Mouse (Mus musculus): ENCODE results near the gene Fosb.

The Fosb gene

GRCm38 (mm10) chr7:19309884-19310641, at the start of gene Fosb:
TSS of gene Fosb (minus strand) at chr7:19310051.
- in situ Hi-C loops (cut with MboI; ENCODE audit: low pct_unique_long_range_greater_than_20kb in 1 of 2, low sequenced_read_pairs in 2 of 2, unreplicated experiment in 1 of 2), result no loop called here

- in situ Hi-C loops (cut with MboI; ENCODE audit: low pct_unique_long_range_greater_than_20kb in 1 of 2, low sequenced_read_pairs in 2 of 2, unreplicated experiment in 1 of 2), result no loop called here
These were observed 49.5 kb upstream of the Fosb start, which contains the start of the genes Cd3eap and Ppp1r13l for GRCm38 (mm10) chr7:19359299-19359891. TSS of gene Cd3eap (minus strand) at chr7:19359483. TSS of gene Ppp1r13l (plus strand) at chr7:19359749.

DNA sequence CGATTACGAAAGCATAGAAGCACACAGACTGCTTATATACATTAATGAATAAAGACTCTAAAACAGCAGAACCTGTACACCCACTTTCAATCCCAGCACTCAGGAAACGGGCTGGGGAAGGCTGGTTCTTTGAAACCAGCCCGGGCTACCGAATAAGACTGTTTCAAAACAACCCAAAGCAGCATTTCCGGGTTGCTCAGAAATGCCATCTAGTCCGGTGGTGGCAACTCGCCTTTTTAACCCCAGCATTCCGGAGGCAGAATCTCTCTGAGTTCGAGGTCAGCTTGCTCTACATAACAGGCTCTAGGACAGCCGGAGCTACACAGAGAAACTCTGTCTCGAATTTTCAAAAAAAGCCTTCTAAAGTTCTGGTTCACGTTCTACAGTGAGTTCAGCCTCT, 48.8 kb upstream of the Fosb start:
- in situ Hi-C loops (cut with MboI; ENCODE audit: low pct_unique_long_range_greater_than_20kb in 1 of 2, low sequenced_read_pairs in 2 of 2, unreplicated experiment in 1 of 2), result no loop called here

GRCm38 (mm10) chr7:19357381-19358375, 47.8 kb upstream of the Fosb start:
- in situ Hi-C loops (cut with MboI; ENCODE audit: low pct_unique_long_range_greater_than_20kb in 1 of 2, low sequenced_read_pairs in 2 of 2, unreplicated experiment in 1 of 2), result no loop called here

GRCm38 (mm10) chr7:19356311-19356710, 46.5 kb upstream of the Fosb start:
- in situ Hi-C loops (cut with MboI; ENCODE audit: low pct_unique_long_range_greater_than_20kb in 1 of 2, low sequenced_read_pairs in 2 of 2, unreplicated experiment in 1 of 2), result no loop called here

- in situ Hi-C loops (cut with MboI; ENCODE audit: low pct_unique_long_range_greater_than_20kb in 1 of 2, low sequenced_read_pairs in 2 of 2, unreplicated experiment in 1 of 2), result no loop called here
These were observed 45.1 kb upstream of the Fosb start for GRCm38 (mm10) chr7:19354991-19355390.

GRCm38 (mm10) chr7:19350221-19350620, 40.4 kb upstream of the Fosb start:
- in situ Hi-C loops (cut with MboI; ENCODE audit: low pct_unique_long_range_greater_than_20kb in 1 of 2, low sequenced_read_pairs in 2 of 2, unreplicated experiment in 1 of 2), result no loop called here

DNA sequence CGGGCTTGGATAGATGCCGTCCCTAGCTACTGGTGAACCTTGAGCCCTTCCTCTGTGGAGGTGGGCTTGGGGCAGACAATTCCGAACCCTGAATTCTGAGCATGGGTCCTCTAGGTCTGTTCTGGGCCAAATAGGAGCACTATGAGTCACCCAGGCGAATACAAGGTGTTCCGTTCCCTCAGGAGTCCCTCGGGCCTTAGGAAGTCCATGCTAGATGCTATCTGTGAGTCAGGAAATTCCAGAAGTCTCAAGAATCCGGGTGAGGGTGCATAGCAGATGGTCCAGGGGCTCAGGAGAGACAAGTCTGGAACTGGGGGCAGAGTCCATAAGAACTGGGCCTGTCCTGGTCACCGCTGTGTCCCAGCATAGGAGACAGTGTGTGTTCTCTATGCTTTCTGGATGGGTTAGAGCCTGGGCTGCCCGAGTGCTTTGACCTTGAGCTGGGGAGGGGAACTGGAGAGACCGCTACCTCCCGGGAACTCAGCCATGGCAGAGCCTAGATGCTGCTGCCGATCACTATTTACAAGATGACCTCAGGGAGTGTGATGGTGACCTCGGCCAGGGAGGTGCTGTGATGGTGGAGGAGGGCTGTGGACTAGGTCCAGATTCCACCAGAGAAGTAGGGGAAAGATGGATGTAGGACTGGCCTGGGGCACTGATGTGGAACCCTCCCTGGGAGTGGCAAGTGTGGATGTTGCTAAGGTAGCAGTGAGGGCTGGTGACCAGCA, 39.5 kb upstream of the Fosb start:
- in situ Hi-C loops (cut with MboI; ENCODE audit: low pct_unique_long_range_greater_than_20kb in 1 of 2, low sequenced_read_pairs in 2 of 2, unreplicated experiment in 1 of 2), result no loop called here

GRCm38 (mm10) chr7:19344938-19345471, 35.2 kb upstream of the Fosb start:
- in situ Hi-C loops (cut with MboI; ENCODE audit: low pct_unique_long_range_greater_than_20kb in 1 of 2, low sequenced_read_pairs in 2 of 2, unreplicated experiment in 1 of 2), result no loop called here

- in situ Hi-C loops (cut with MboI; ENCODE audit: low pct_unique_long_range_greater_than_20kb in 1 of 2, low sequenced_read_pairs in 2 of 2, unreplicated experiment in 1 of 2), result no loop called here
These were observed 34.5 kb upstream of the Fosb start, which contains the start of gene Ercc1 for GRCm38 (mm10) chr7:19344237-19344847. TSS of gene Ercc1 (plus strand) at chr7:19344778.

- in situ Hi-C loops (cut with MboI; ENCODE audit: low pct_unique_long_range_greater_than_20kb in 1 of 2, low sequenced_read_pairs in 2 of 2, unreplicated experiment in 1 of 2), result no loop called here
These were observed 33.5 kb upstream of the Fosb start for GRCm38 (mm10) chr7:19343210-19343808.

- in situ Hi-C loops (cut with MboI; ENCODE audit: low pct_unique_long_range_greater_than_20kb in 1 of 2, low sequenced_read_pairs in 2 of 2, unreplicated experiment in 1 of 2), result no loop called here
These were observed 32.7 kb upstream of the Fosb start for GRCm38 (mm10) chr7:19342481-19343027.

DNA sequence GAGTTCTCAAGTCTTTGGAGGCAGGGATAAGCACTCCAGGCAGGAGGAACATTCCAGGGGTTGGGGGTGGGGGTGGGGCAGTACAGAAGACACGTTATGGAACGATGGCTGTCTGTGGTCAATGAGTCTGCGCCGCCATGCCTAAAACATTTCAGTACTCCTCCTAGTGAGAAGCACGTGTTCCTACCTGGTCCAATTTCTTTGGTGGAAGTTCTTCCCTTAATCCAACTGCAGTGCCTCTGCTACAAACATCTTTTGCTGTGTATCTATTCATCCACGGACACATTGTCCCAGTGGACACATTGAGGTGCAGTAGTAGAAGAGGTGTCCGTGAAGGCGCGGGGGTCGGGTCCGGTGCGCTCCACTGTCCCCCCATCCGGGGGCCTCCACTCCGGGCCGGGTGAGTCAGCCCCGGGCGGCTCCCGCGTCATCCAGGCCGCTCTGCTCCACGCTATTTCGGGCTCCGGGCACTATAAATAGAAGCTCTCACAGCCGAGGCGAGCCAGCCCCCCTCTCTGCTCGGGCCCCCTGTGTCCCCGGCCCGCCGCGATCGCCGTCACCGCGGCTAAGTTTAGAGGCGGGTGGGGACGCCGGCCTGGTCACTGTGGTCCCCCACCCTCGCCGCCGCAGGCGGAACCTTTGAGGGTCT, 32.0 kb upstream of the Fosb start:
- in situ Hi-C loops (cut with MboI; ENCODE audit: low pct_unique_long_range_greater_than_20kb in 1 of 2, low sequenced_read_pairs in 2 of 2, unreplicated experiment in 1 of 2), result no loop called here

DNA sequence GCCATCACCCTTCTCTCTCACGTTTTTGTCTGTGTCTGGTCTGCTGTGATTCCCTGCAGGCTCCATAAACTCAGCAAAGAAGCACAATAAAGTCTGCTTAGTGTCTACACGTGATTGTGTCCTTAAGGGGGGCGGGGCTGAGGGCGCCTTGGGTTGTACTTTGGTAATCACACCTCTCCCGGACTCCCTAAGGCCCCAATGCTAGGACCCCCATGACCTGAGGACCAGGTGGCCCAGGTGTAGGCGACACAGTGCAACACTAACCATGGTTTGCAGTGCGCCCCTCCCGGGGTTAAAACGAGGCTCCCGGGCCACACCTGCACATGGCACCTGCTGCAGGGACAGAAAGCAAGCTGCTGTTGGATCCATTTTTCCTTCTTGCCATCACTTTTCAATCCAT, 31.4 kb upstream of the Fosb start:
- in situ Hi-C loops (cut with MboI; ENCODE audit: low pct_unique_long_range_greater_than_20kb in 1 of 2, low sequenced_read_pairs in 2 of 2, unreplicated experiment in 1 of 2), result no loop called here

DNA sequence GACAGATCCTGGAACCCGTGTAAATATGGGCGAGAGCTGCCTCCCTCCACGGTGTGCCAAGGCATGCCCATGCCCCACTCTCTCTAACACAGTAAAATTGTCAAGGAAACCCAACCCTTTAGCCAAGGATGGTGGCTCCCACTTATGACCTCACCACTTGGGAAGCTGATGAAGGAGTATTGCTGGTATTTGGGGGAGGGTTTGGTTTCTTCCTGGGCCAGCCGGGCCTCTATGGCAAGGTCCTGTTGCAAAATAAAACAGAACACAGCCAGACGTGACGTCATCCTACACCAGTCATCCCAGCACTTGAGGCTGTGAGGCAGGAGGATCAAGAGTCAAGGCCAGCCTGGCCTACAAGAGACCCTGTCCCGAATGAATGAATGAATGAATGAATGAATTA, 28.7 kb upstream of the Fosb start:
- in situ Hi-C loops (cut with MboI; ENCODE audit: low pct_unique_long_range_greater_than_20kb in 1 of 2, low sequenced_read_pairs in 2 of 2, unreplicated experiment in 1 of 2), result no loop called here

- in situ Hi-C loops (cut with MboI; ENCODE audit: low pct_unique_long_range_greater_than_20kb in 1 of 2, low sequenced_read_pairs in 2 of 2, unreplicated experiment in 1 of 2), result no loop called here
These were observed 28.2 kb upstream of the Fosb start for GRCm38 (mm10) chr7:19338060-19338459.

DNA sequence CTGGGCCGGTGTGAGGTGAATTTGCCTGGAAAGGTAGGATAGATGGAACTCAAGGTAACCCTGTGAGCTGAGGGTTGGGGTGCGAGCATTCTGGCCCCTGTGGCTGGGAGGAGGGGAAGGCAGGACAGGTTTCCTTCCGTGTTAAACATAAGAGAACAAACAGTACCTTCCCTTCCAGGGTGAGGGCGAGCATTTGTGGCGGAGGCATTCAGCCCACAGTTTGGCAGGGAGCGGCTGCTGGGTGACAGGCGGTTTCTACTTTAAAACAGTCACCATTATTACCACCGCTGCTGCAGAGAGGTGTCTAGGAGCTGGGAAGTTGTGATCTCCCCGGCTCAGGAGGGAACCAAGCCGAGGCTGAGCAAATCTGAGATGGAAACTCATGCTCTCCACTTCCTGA, 27.3 kb upstream of the Fosb start:
- in situ Hi-C loops (cut with MboI; ENCODE audit: low pct_unique_long_range_greater_than_20kb in 1 of 2, low sequenced_read_pairs in 2 of 2, unreplicated experiment in 1 of 2), result no loop called here
